Mouse (Mus musculus): ENCODE data around the gene C87436. TPM values are rescaled to one million over a fixed set of nuclear protein-coding genes. Genes with fewer than 3 reads are reported as not detected.
"Not testable (repeated sequence)": the region's sequence is repeated elsewhere in the genome, so short reads cannot be mapped to it uniquely, and the experiment has no call there.

Gene C87436
- total RNA-seq, 4 experiments from 2014 or later = 19.3 to 25.6 (median 22.3) TPM

- DNase-seq (ENCODE audit: low spot score in 2 of 2) = no peak
These were observed 43.7 kb downstream of the C87436 start for GRCm38 (mm10) chr6:86481871-86482270.

- DNase-seq (ENCODE audit: low spot score in 2 of 2) = no peak
These were observed 47.9 kb downstream of the C87436 start for GRCm38 (mm10) chr6:86485943-86486640.

DNA sequence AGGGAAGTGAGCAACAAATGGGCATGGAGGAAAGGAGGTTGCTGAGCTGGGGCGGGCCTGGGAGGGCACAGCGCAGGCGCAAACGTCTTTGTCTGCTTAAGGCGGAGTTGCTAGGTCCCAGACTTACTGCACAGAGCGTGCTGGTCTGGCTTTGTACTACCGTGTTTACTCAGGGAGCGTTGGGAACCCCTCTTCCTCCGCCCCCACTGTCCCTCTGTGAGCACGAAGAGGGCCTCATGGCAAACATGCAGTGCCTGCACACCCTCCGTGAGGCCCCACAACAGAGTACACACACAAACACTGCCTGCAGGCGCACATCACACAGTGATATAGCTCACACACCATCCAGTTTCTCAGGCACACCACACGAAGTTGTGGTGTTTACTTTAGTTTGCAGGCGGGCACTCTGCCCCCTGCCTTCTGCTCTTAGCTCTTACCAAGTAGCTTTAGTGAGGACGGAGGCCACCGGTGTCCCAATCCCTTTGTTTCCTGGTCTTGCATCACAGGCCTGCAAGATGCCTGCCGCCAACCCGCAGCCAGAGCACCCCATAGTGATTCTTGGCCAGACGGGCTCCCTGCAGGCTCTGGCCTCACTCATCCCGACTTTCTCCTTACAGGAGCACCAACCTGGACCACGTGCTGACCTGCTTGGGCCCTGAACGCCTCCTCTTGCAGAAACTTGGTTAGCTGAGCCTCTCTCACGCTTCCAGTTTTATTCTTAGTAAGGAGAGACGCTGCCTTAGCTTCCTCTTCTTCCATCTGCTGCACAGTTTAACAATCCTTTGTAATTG is 49.4 kb downstream of the C87436 start:
- DNase-seq (ENCODE audit: low spot score in 2 of 2) = peak; percentile 52 to 58

DNA sequence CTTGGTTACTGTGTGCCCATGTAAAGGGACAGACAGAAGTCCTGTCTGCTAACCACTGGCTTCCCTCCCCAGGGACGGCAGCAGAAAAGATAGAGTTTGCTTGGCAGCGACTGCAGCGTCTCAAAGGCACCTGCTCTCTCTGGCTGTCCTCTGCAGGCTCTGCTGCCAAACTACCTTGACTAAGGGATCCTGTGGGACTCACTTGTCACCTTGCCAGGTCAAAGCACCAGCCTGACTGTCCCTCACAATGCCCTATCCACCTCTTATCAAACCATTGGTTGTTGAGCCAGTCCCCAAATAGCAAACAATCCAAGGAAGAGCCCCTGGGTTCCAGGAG is 49.9 kb downstream of the C87436 start:
- no peak for DNase-seq (ENCODE audit: low spot score in 2 of 2)

DNA sequence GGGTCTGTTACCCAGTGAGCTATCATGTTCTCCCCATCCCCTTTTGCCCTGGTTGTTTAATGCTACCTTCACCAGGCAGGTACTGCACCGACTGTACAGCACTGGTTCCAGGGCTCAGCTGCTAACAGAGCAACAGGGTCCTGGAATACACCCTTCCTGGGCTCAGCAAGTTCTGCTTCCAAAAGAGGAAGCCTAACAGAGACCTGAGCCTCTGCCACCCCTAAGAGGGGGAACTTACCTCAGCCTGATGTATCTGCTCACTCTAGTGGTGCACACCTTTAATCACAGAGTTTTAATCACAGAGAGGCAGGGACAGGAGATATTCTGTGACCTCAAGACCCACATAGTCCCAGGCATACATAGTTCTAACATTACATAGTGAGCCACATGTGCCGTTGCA is 51.8 kb downstream of the C87436 start:
- no peak for DNase-seq (ENCODE audit: low spot score in 2 of 2)

GRCm38 (mm10) chr6:86490413-86490812 is 52.2 kb downstream of the C87436 start:
- not testable (repeated sequence) for DNase-seq (ENCODE audit: low spot score in 2 of 2)

DNA sequence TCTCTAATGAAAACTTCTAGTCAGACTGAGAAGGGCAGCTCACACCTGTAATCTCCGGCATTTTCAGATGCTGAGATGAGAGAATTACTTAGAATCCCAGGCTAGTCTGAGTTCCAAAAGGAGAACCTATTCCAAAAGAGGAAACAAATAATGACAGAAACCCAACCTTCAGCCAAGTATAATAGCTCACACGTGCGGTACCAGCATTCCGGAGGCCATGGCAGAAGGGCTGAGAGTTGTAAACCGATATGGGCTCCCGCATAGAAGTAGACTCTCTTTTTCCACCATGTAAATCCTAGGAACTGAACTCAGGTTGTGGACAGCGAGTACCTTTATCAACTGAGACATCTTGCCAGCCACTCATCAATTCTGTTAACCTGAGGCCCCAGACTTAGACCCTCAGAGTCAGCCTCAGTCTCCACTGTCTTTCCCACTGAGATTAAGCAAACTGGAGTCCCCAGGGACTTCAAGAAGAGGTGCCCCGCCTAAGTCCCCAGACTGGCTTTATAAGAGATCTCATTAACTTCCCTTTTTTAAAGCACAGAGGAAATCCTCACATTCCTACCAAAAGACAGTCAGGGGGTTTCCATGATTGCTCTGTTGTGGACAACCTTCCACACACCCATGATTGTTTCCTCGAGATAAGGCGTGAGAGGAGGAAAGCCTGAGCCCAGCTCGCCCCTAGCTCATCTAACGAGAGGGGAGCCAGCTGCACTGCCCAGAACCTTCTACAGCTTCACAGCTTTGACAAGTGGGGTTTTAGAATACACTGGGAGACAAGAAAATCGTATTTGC is 55.5 kb downstream of the C87436 start:
- DNase-seq (ENCODE audit: low spot score in 2 of 2) = no peak

DNA sequence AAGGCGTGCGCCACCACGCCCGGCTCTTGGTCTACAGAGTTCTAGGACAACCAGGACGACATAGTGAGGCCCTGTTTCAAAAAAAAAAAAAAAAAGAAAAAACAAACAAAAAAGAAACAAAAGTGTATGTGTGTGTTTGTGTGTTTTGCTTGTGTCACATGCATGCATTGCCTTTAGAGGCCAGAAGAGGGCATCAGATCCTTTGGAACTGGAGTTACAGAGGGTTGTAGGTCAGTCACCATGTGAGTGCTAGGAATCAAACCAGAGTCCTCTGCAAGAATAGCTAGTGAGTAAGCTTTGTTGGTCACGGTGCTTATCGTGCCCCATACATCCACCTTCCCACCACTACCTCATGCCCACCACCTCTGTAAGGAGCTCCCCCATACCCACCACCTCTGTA is 56.6 kb downstream of the C87436 start:
- no peak for DNase-seq (ENCODE audit: low spot score in 2 of 2)

GRCm38 (mm10) chr6:86495661-86496060 is 57.5 kb downstream of the C87436 start:
- no peak for DNase-seq (ENCODE audit: low spot score in 2 of 2)

GRCm38 (mm10) chr6:86496127-86496526 is 58.0 kb downstream of the C87436 start:
- no peak for DNase-seq (ENCODE audit: low spot score in 2 of 2)

- DNase-seq (ENCODE audit: low spot score in 2 of 2) = no peak
These were observed 58.4 kb downstream of the C87436 start for GRCm38 (mm10) chr6:86496585-86496984.

- no peak for DNase-seq (ENCODE audit: low spot score in 2 of 2)
These were observed 59.1 kb downstream of the C87436 start for GRCm38 (mm10) chr6:86497071-86497815.

- no peak for DNase-seq (ENCODE audit: low spot score in 2 of 2)
These were observed 60.0 kb downstream of the C87436 start for GRCm38 (mm10) chr6:86497942-86498732.

- DNase-seq (ENCODE audit: low spot score in 2 of 2) = no peak
These were observed 61.5 kb downstream of the C87436 start for GRCm38 (mm10) chr6:86499571-86500109.

DNA sequence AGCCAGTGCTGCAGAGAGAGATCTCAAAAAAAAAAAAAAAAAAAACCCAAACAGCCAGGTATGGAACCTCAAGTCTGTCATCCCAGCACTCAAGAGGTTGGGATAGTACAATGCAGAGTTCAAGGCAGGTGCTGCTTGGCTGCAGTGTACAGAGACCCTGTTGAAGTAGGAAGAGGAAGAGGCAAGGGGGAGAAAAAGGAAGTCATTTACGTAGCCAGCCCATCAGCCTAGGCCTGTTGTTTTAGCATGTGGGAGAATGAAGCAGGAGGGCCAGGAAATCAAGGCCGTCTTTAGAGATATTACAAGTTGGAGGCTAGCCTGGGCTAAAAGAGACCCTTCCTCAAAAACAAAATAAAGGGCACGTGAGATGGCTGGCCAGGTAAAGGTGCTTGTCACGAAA is 65.3 kb downstream of the C87436 start:
- no peak for DNase-seq (ENCODE audit: low spot score in 2 of 2)

DNA sequence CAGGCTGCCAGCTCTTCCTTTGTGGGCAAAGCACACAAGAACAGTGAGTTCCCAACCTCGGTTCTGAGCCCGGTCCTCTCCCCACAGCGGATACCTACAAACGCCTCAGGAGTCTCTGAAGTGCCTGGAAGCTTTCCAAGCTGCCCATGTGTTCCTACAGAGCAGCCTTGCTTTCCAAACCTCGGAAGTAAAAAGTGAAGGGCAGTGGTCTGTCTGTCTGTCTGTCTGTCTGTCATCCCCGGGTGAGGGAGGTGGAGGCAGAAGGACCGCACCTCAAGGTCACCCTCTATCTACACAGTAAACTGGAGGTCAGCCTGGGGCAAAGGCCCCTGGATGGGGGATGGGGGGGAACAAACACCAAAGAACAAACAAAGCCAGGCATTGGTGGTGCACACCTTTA is 67.5 kb downstream of the C87436 start:
- no peak for DNase-seq (ENCODE audit: low spot score in 2 of 2)

DNA sequence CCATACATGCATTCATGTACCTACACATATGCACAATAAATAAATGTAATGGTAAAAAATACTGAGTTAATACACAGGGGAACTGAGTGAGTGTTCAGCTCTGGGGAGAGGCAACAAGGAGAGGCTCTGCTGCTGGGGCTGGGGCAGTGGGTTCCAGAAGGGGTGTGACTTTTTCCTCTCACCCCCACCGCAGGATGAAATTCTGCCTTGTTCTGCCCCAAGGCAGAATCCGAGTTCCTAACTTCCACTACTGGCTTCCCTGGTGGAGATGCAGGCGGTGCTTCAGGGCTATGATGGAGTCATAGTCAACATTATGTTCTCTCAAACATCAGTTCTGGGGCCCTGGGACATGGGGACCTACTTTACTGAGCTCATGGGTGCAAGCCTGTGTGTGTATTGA is 68.1 kb downstream of the C87436 start:
- no peak for DNase-seq (ENCODE audit: low spot score in 2 of 2)

GRCm38 (mm10) chr6:86507116-86507515 is 68.9 kb downstream of the C87436 start:
- DNase-seq (ENCODE audit: low spot score in 2 of 2) = no peak

GRCm38 (mm10) chr6:86508736-86509135 is 70.6 kb downstream of the C87436 start:
- DNase-seq (ENCODE audit: low spot score in 2 of 2) = no peak

GRCm38 (mm10) chr6:86509194-86509865 is 71.2 kb downstream of the C87436 start:
- DNase-seq (ENCODE audit: low spot score in 2 of 2) = no peak
